Mouse (Mus musculus): ENCODE measurements around the gene Edf1. TPM values are rescaled to one million over a fixed set of nuclear protein-coding genes. Genes with fewer than 3 reads are reported as not detected.

Edf1 gene
- polyA plus RNA-seq, 1 experiment from 2014 or later = 355 TPM

- WGBS = 82% methylated on average over 4 of the region's 4 CpGs
- peaks cover 16% of the 10 kb centered on the region for H3K27me3 ChIP-seq
- H3K4me1 ChIP-seq = peaks cover 33% of the 10 kb centered on the region
- H3K4me3 ChIP-seq (replicated peaks) = no peak overlapping the region
- H3K4me2 ChIP-seq (replicated peaks) = no peak overlapping the region
- ATAC-seq (ENCODE audit: insufficient number of reproducible peaks, low FRiP score, low TSS enrichment, low read depth) = no peak
- H3K27ac ChIP-seq (replicated peaks) = no peak overlapping the region
- H3K9me3 ChIP-seq (replicated peaks) = no peaks in the 10 kb centered on the region
- H3K9ac ChIP-seq = no peak overlapping the region
- H3K36me3 ChIP-seq = peaks cover 62% of the 10 kb centered on the region
Observed at GRCm38 (mm10) chr2:25584856-25585255, 27.2 kb downstream of the Edf1 start.

GRCm38 (mm10) chr2:25585601-25586000 is 28.0 kb downstream of the Edf1 start:
- no peak overlapping the region for H3K4me3 ChIP-seq (replicated peaks)
- no peak overlapping the region for H3K27ac ChIP-seq (replicated peaks)
- H3K27me3 ChIP-seq = peaks cover 9% of the 10 kb centered on the region
- ATAC-seq (ENCODE audit: insufficient number of reproducible peaks, low FRiP score, low TSS enrichment, low read depth) = no peak
- no peak overlapping the region for H3K4me2 ChIP-seq (replicated peaks)
- peaks cover 26% of the 10 kb centered on the region for H3K4me1 ChIP-seq
- H3K36me3 ChIP-seq = peaks cover 70% of the 10 kb centered on the region
- no peak overlapping the region for H3K9ac ChIP-seq
- no peaks in the 10 kb centered on the region for H3K9me3 ChIP-seq (replicated peaks)
- WGBS = 81% methylated on average over 3 of the region's 3 CpGs

GRCm38 (mm10) chr2:25587290-25587689 is 29.6 kb downstream of the Edf1 start:
- no peak overlapping the region for H3K27ac ChIP-seq (replicated peaks)
- H3K4me2 ChIP-seq (replicated peaks) = no peak overlapping the region
- no peak for ATAC-seq (ENCODE audit: insufficient number of reproducible peaks, low FRiP score, low TSS enrichment, low read depth)
- peaks cover 9% of the 10 kb centered on the region for H3K4me1 ChIP-seq
- no peak overlapping the region for H3K4me3 ChIP-seq (replicated peaks)
- H3K9me3 ChIP-seq (replicated peaks) = no peaks in the 10 kb centered on the region
- H3K9ac ChIP-seq = no peak overlapping the region
- 88% methylated on average over 8 of the region's 8 CpGs for WGBS
- peaks cover 86% of the 10 kb centered on the region for H3K36me3 ChIP-seq
- H3K27me3 ChIP-seq = no peaks in the 10 kb centered on the region

GRCm38 (mm10) chr2:25588227-25588907 is 30.7 kb downstream of the Edf1 start:
- peaks cover 90% of the 10 kb centered on the region for H3K36me3 ChIP-seq
- no peaks in the 10 kb centered on the region for H3K27me3 ChIP-seq
- H3K9ac ChIP-seq = no peak overlapping the region
- H3K9me3 ChIP-seq (replicated peaks) = no peaks in the 10 kb centered on the region
- H3K4me3 ChIP-seq (replicated peaks) = no peak overlapping the region
- H3K4me2 ChIP-seq (replicated peaks) = no peak overlapping the region
- ATAC-seq (ENCODE audit: insufficient number of reproducible peaks, low FRiP score, low TSS enrichment, low read depth) = no peak
- H3K4me1 ChIP-seq = no peaks in the 10 kb centered on the region
- H3K27ac ChIP-seq (replicated peaks) = no peak overlapping the region
- WGBS = 93% methylated on average over 8 of the region's 8 CpGs

GRCm38 (mm10) chr2:25591863-25592262 is 34.2 kb downstream of the Edf1 start:
- Histone ChIP-seq H3K4me3 (replicated peaks) (no peak overlapping the region), H3K4me1 (no peaks in the 10 kb centered on the region), H3K9me3 (replicated peaks) (no peaks in the 10 kb centered on the region), H3K27ac (replicated peaks) (no peak overlapping the region), H3K27me3 (no peaks in the 10 kb centered on the region), H3K4me2 (replicated peaks) (no peak overlapping the region), H3K9ac (no peak overlapping the region), H3K36me3 (peaks cover 93% of the 10 kb centered on the region)
- ATAC-seq (ENCODE audit: insufficient number of reproducible peaks, low FRiP score, low TSS enrichment, low read depth) = no peak
- 86% methylated on average over 2 of the region's 2 CpGs for WGBS

- no peak overlapping the region for H3K4me2 ChIP-seq (replicated peaks)
- H3K4me1 ChIP-seq = no peaks in the 10 kb centered on the region
- peaks cover 95% of the 10 kb centered on the region for H3K36me3 ChIP-seq
- no peaks in the 10 kb centered on the region for H3K9me3 ChIP-seq (replicated peaks)
- WGBS = 91% methylated on average over 5 of the region's 5 CpGs
- H3K27ac ChIP-seq (replicated peaks) = no peak overlapping the region
- no peak for ATAC-seq (ENCODE audit: insufficient number of reproducible peaks, low FRiP score, low TSS enrichment, low read depth)
- no peaks in the 10 kb centered on the region for H3K27me3 ChIP-seq
- H3K4me3 ChIP-seq (replicated peaks) = no peak overlapping the region
- H3K9ac ChIP-seq = no peak overlapping the region
Observed at GRCm38 (mm10) chr2:25596765-25597510, 39.3 kb downstream of the Edf1 start.

- Histone ChIP-seq H3K27ac (replicated peaks) (no peak overlapping the region), H3K4me3 (replicated peaks) (no peak overlapping the region), H3K9ac (no peak overlapping the region), H3K36me3 (peaks cover 91% of the 10 kb centered on the region), H3K4me1 (no peaks in the 10 kb centered on the region), H3K4me2 (replicated peaks) (no peak overlapping the region), H3K27me3 (no peaks in the 10 kb centered on the region), H3K9me3 (replicated peaks) (no peaks in the 10 kb centered on the region)
- ATAC-seq (ENCODE audit: insufficient number of reproducible peaks, low FRiP score, low TSS enrichment, low read depth) = no peak
- 86% methylated on average over 1 of the region's 1 CpGs for WGBS
Observed at GRCm38 (mm10) chr2:25598749-25599148, 41.1 kb downstream of the Edf1 start.

GRCm38 (mm10) chr2:25600037-25600436 is 42.4 kb downstream of the Edf1 start:
- Histone ChIP-seq H3K4me2 (replicated peaks) (no peak overlapping the region), H3K36me3 (peaks cover 83% of the 10 kb centered on the region), H3K27me3 (no peaks in the 10 kb centered on the region), H3K4me3 (replicated peaks) (no peak overlapping the region), H3K9me3 (replicated peaks) (no peaks in the 10 kb centered on the region), H3K9ac (no peak overlapping the region), H3K4me1 (no peaks in the 10 kb centered on the region), H3K27ac (replicated peaks) (no peak overlapping the region)
- no peak for ATAC-seq (ENCODE audit: insufficient number of reproducible peaks, low FRiP score, low TSS enrichment, low read depth)
- 93% methylated on average over 2 of the region's 2 CpGs for WGBS

- WGBS = 92% methylated on average over 5 of the region's 5 CpGs
- no peak overlapping the region for H3K9ac ChIP-seq
- H3K27ac ChIP-seq (replicated peaks) = no peak overlapping the region
- peaks cover 13% of the 10 kb centered on the region for H3K4me1 ChIP-seq
- peaks cover 58% of the 10 kb centered on the region for H3K36me3 ChIP-seq
- no peaks in the 10 kb centered on the region for H3K27me3 ChIP-seq
- ATAC-seq (ENCODE audit: insufficient number of reproducible peaks, low FRiP score, low TSS enrichment, low read depth) = no peak
- H3K9me3 ChIP-seq (replicated peaks) = no peaks in the 10 kb centered on the region
- no peak overlapping the region for H3K4me3 ChIP-seq (replicated peaks)
- no peak overlapping the region for H3K4me2 ChIP-seq (replicated peaks)
Observed at GRCm38 (mm10) chr2:25602526-25602925, 44.9 kb downstream of the Edf1 start.

GRCm38 (mm10) chr2:25607761-25608622 is 50.3 kb downstream of the Edf1 start, which contains the start of gene Rabl6:
TSS of gene Rabl6 (minus strand) at chr2:25608521.
- WGBS = under 1% methylated on average over 80 of the region's 80 CpGs
- peak within 1 kb of the TSS; percentile 97 for H3K27ac ChIP-seq (replicated peaks)
- H3K36me3 ChIP-seq = peaks cover 4% of the 10 kb centered on the region; the same call in 1 of the 2 replicates
- peak within 1 kb of the TSS; percentile 98 for H3K9ac ChIP-seq
- peak within 1 kb of the TSS; percentile 62 for H3K4me2 ChIP-seq (replicated peaks)
- peaks cover 18% of the 10 kb centered on the region for H3K4me1 ChIP-seq
- H3K9me3 ChIP-seq (replicated peaks) = no peaks in the 10 kb centered on the region
- H3K27me3 ChIP-seq = no peaks in the 10 kb centered on the region
- ATAC-seq (ENCODE audit: insufficient number of reproducible peaks, low FRiP score, low TSS enrichment, low read depth) = peak; percentile 88
- H3K4me3 ChIP-seq (replicated peaks) = peak within 1 kb of the TSS; percentile 100

GRCm38 (mm10) chr2:25608671-25609070 is 51.0 kb downstream of the Edf1 start:
- H3K36me3 ChIP-seq = no peaks in the 10 kb centered on the region
- peak overlapping the region; percentile 100 for H3K4me3 ChIP-seq (replicated peaks)
- no peaks in the 10 kb centered on the region for H3K27me3 ChIP-seq
- H3K9me3 ChIP-seq (replicated peaks) = no peaks in the 10 kb centered on the region
- H3K4me1 ChIP-seq = peaks cover 18% of the 10 kb centered on the region
- 61% methylated on average over 10 of the region's 10 CpGs for WGBS
- H3K4me2 ChIP-seq (replicated peaks) = peak overlapping the region; percentile 62
- H3K27ac ChIP-seq (replicated peaks) = peak overlapping the region; percentile 97
- peak overlapping the region; percentile 98; the same call in 1 of the 2 replicates for H3K9ac ChIP-seq
- ATAC-seq (ENCODE audit: insufficient number of reproducible peaks, low FRiP score, low TSS enrichment, low read depth) = peak; percentile 11; the same call in 1 of the 2 replicates

All from embryonic facial prominence, embryonic 15.5 days (tissue).